Mouse (Mus musculus) bone marrow macrophage, adult 2 months (primary cell): ENCODE measurements around the gene Snn. TPM values are rescaled to one million over a fixed set of nuclear protein-coding genes. Genes with fewer than 3 reads are reported as not detected.

ENCODE experiments used
- H3K27ac ChIP-seq: 2 replicates; pipeline ENCODE4 v1.5.1; 2012; ENCODE audit warnings: low read depth, low read length; ENCODE audit not compliant: insufficient read depth
- H3K4me1 ChIP-seq: 2 replicates; pipeline ENCODE4 v1.6.1; 2012; ENCODE audit warnings: low read length; ENCODE audit not compliant: control insufficient read depth, insufficient read depth
- H3K4me3 ChIP-seq: 2 replicates; pipeline ENCODE4 v1.5.1; 2012; ENCODE audit warnings: mild to moderate bottlenecking, low read length, moderate library complexity; ENCODE audit not compliant: insufficient read depth
- CTCF ChIP-seq: IDR thresholded peaks from 2 replicates; pipeline ENCODE4 v1.5.1; 2012; ENCODE audit warnings: low read depth, mild to moderate bottlenecking, low read length, moderate library complexity
- POLR2A ChIP-seq: IDR thresholded peaks from 2 replicates; pipeline ENCODE4 v1.6.1; 2012; ENCODE audit warnings: mild to moderate bottlenecking, low read depth, low read length, borderline replicate concordance
- polyA plus RNA-seq: library from polyadenylated mRNA; stranded (reverse); fragments of >200 nt; gene quantifications from 2 replicates; pipeline ENCODE4 v1.2.4, GENCODE M21; 2012; ENCODE audit not compliant: missing spikeins, insufficient read depth, insufficient read length

The Snn gene
- polyA plus RNA-seq, 1 experiment = 1.2 TPM

DNA sequence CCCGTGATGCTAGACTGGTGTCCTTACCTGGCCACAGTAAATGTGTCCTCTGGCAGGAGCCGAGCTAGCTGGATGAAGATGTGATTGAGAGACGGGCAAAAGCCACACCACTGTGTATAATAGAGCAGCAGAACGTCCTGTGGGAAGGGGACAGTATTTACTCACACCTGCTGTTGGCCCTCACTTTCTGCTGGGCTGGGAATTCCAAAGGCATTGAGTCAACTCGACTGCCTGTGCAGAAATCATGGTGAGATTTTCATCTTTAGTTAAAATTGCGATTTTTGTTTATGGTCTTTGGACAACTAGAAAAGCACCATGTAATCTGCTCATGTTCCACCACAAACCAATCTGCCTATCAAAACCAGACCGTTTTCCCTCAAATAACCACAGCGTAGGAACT is 23.4 kb downstream of the Snn start:
- Histone ChIP-seq H3K4me1 (peaks cover 9% of the 10 kb centered on the region), H3K4me3 (no peak overlapping the region), H3K27ac (no peak overlapping the region)
- no peak for TF ChIP-seq POLR2A
- TF ChIP-seq CTCF = no peak

GRCm38 (mm10) chr16:11086299-11086698 is 25.6 kb downstream of the Snn start:
- no peak overlapping the region for H3K4me3 ChIP-seq
- H3K4me1 ChIP-seq = peaks cover 25% of the 10 kb centered on the region
- no peak overlapping the region for H3K27ac ChIP-seq
- TF ChIP-seq POLR2A (no peak), CTCF (no peak)

GRCm38 (mm10) chr16:11086856-11087588 is 26.3 kb downstream of the Snn start:
- TF ChIP-seq POLR2A (no peak), CTCF (no peak)
- H3K4me1 ChIP-seq = peaks cover 30% of the 10 kb centered on the region

DNA sequence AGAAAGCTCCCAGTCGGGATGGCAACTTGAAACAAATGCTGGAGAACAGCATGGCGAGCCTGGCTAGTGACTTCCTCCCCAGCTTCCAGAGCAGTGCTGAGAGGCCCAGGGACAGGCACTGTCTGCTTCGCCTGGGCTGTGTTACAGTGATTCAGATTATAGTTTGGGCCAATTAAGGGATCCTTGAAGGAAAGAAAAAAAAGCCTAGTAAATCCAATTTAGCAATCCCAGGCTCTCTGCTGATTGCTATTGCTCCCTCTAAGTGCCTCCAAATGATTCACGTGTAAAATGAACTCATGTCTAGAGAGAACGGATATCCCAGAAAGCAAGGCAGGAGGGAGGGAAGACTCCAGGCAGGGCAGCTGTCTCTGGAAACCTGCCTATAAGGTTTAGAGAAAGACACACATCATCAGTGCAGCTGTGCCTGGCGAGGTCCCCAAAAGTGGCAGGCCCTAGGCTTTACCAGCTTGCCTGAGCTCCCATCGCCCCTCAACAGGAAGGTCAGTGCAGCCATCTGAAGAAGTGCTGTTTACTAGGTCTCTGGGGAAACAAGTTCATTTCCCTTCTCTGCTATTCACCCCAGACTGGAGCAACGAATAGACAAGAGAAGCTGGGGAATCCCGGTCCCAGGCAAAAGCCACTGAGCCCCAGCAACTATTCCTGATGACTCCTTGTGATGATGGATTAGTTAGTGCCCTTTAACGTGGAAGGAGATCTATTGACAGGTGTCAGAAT is 30.3 kb downstream of the Snn start:
- Histone ChIP-seq H3K4me1 (peaks cover 33% of the 10 kb centered on the region), H3K27ac (no peak overlapping the region), H3K4me3 (no peak overlapping the region)
- TF ChIP-seq CTCF = no peak
- no peak for TF ChIP-seq POLR2A

More at GRCm38 (mm10) chr16:11086856-11087588, 26.3 kb downstream of the Snn start:
- Histone ChIP-seq H3K27ac (no peak overlapping the region), H3K4me3 (no peak overlapping the region)

- H3K4me3 ChIP-seq = no peak overlapping the region
- peaks cover 33% of the 10 kb centered on the region for H3K4me1 ChIP-seq
- peak overlapping the region; percentile 25 for H3K27ac ChIP-seq
- no peak for TF ChIP-seq CTCF
- no peak for TF ChIP-seq POLR2A
Observed at GRCm38 (mm10) chr16:11092061-11092460, 31.3 kb downstream of the Snn start.

GRCm38 (mm10) chr16:11092523-11092922 is 31.8 kb downstream of the Snn start:
- H3K4me1 ChIP-seq = peaks cover 33% of the 10 kb centered on the region
- no peak for TF ChIP-seq CTCF
- no peak for TF ChIP-seq POLR2A
- H3K27ac ChIP-seq = peak overlapping the region; percentile 25; the same call in 1 of the 2 replicates
- H3K4me3 ChIP-seq = no peak overlapping the region

DNA sequence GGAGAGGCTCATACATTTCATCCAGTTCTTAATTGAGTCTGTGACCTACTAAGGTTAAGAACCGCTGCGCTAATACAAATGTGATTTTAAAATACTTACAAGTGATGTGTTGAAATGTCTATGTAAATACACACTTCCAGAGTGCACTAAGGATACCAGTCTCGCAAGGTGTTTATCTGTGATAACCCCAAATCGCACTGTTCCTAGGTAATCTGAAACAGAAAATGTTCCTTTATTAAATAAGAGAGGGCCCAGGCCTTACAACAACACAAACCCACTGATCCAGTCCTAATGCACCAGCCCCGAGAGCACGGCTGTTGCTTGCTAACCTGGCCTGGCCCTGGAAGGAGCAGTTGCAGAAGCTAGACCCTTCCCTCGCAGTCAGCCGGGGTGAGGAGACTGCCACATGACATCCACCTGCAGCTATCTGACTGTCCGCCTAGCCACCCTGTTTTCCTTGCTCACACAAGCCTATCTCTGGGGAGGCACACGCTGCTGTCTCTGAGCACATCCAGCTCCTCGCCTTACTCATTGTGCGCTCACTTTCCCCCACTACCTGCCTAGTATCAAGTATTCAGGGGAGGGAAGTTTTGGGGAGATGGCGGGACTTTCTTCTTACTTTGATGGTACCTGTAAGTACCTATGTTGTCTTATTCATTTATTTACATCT is 33.1 kb downstream of the Snn start:
- no peak overlapping the region for H3K4me3 ChIP-seq
- TF ChIP-seq CTCF = no peak
- TF ChIP-seq POLR2A = no peak
- H3K27ac ChIP-seq = no peak overlapping the region
- peaks cover 33% of the 10 kb centered on the region for H3K4me1 ChIP-seq

DNA sequence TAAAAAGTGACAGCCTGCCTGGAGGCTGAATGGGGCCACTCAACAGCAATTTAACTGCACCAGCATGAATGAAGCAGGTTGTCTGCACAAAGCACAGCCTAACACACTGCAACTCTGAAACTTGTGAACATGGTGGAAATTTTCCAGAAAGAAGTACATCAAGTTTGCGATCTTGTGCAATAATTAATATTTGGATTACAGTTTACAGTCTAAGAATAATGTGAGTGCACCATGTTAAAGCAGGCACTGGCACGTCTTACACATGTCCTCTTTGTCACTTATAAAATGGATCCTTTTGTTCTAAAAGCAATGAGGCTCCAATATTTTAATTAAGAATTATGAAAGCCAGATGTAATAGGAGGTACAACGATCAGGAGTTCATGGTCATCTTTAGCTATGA is 36.6 kb downstream of the Snn start:
- no peak overlapping the region for H3K27ac ChIP-seq
- H3K4me1 ChIP-seq = peaks cover 9% of the 10 kb centered on the region
- no peak for TF ChIP-seq POLR2A
- H3K4me3 ChIP-seq = no peak overlapping the region

- Histone ChIP-seq H3K4me3 (no peak overlapping the region), H3K4me1 (peaks cover 4% of the 10 kb centered on the region), H3K27ac (no peak overlapping the region)
- no peak for TF ChIP-seq POLR2A
- no peak for TF ChIP-seq CTCF
Observed at GRCm38 (mm10) chr16:11104905-11105304, 44.2 kb downstream of the Snn start.
